Mouse (Mus musculus) brain, embryonic 14.5 days (tissue): Measurements from ENCODE around the gene Stim1. TPM values are rescaled to one million over a fixed set of nuclear protein-coding genes. Genes with fewer than 3 reads are reported as not detected.
A peak's percentile ranks its signal among the peaks of the same experiment; 100 is the strongest.

Experiments used
- DNase-seq: peaks from one replicate; pipeline ENCODE4 v3.0.0-alpha.2; 2011; ENCODE audit warnings: low read depth
- CTCF ChIP-seq: fragments of 200-500 bp; IDR thresholded peaks from 2 replicates; pipeline ENCODE4 v1.5.1; 2012; ENCODE audit warnings: inconsistent platforms, mild to moderate bottlenecking, moderate library complexity, borderline replicate concordance; ENCODE audit not compliant: insufficient read depth, insufficient read length; ENCODE audit errors: extremely low read depth
- POLR2A ChIP-seq: fragments of 200-500 bp; IDR thresholded peaks from 2 replicates; pipeline ENCODE4 v1.6.1; 2012; ENCODE audit warnings: mild to moderate bottlenecking, inconsistent platforms, borderline replicate concordance; ENCODE audit not compliant: poor library complexity, insufficient read depth, insufficient read length, severe bottlenecking; ENCODE audit errors: extremely low read depth
- polyA plus RNA-seq: library from polyadenylated mRNA; depleted of rRNA; stranded (reverse); fragments of >200 nt; gene quantifications from 2 replicates; pipeline ENCODE4 v1.2.3, GENCODE M21; 2012

Stim1 gene
- polyA plus RNA-seq, 1 experiment = 22.9 TPM

- TF ChIP-seq CTCF = no peak
- no peak for TF ChIP-seq POLR2A
- no peak for DNase-seq
Measured at GRCm38 (mm10) chr7:102446438-102446837, 178.8 kb downstream of the Stim1 start.

- no peak for TF ChIP-seq CTCF
- TF ChIP-seq POLR2A = no peak
- DNase-seq = no peak
Measured at GRCm38 (mm10) chr7:102458618-102459380, 191.2 kb downstream of the Stim1 start.

- DNase-seq = no peak
- TF ChIP-seq CTCF = no peak
- no peak for TF ChIP-seq POLR2A
Measured at GRCm38 (mm10) chr7:102467566-102467965, 200.0 kb downstream of the Stim1 start.

- no peak for TF ChIP-seq POLR2A
- no peak for DNase-seq
Measured at GRCm38 (mm10) chr7:102472675-102473074, 205.1 kb downstream of the Stim1 start.

- TF ChIP-seq CTCF = no peak
- no peak for TF ChIP-seq POLR2A
- no peak for DNase-seq
Measured at GRCm38 (mm10) chr7:102476601-102477000, 209.0 kb downstream of the Stim1 start.

- TF ChIP-seq POLR2A (no peak), CTCF (peak; percentile 15; the same call in 1 of the 2 replicates)
- peak; percentile 9 for DNase-seq
Measured at GRCm38 (mm10) chr7:102477377-102477776, 209.8 kb downstream of the Stim1 start.

GRCm38 (mm10) chr7:102478425-102478824 is 210.8 kb downstream of the Stim1 start:
- no peak for TF ChIP-seq CTCF
- TF ChIP-seq POLR2A = no peak
- DNase-seq = no peak

DNA sequence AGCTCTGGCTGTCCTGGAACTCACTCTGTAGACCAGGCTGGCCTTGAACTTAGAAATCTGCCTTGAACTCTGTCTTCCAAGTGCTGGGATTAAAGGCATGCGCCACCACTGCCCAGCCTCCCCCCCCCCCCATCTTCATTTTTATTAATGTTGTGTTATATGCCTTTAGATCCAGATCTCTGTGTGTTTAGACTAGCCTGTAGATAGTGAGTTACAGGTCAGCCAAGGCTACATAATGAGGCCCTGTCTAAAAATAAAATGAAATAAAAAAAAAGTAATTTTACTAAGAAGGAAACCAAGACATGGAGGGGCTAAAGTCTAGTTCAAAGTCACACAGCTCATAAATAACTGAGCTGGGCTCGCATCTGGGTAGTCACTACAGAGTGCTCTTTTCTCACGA is 211.3 kb downstream of the Stim1 start:
- DNase-seq = no peak
- TF ChIP-seq POLR2A (no peak), CTCF (no peak)

GRCm38 (mm10) chr7:102479368-102480078 is 211.9 kb downstream of the Stim1 start:
- DNase-seq = no peak
- TF ChIP-seq POLR2A (no peak), CTCF (no peak)

DNA sequence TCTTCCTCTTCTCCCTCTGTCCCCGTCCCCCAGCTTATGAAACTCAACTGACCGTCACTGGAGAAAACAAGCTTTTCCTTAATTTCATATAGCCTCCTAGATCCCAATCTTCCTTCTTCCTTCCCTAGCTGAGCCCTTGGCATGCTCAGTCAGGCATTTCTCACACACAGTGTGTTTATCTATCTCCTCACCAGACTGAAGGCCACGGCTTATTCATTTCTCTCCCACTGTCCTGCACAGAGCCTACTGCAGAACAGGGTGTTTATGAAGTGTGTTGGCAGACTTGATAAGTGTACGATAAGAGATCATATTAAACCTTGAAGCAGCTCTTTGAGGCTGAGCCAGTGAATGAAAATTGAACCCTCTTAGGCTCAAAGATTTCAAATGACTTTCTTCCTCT is 213.2 kb downstream of the Stim1 start:
- TF ChIP-seq CTCF (no peak), POLR2A (no peak)
- DNase-seq = no peak

- TF ChIP-seq CTCF (no peak), POLR2A (no peak)
Measured at GRCm38 (mm10) chr7:102481579-102481978, 214.0 kb downstream of the Stim1 start, which contains the start of gene Olfr543. Gene Olfr543, minus strand, starts transcription at chr7:102481679.

More at GRCm38 (mm10) chr7:102481579-102481978, 214.0 kb downstream of the Stim1 start, which contains the start of gene Olfr543:
- no peak for DNase-seq
